Mouse (Mus musculus): ENCODE measurements around the gene 1110059E24Rik. TPM values are rescaled to one million over a fixed set of nuclear protein-coding genes. Genes with fewer than 3 reads are reported as not detected.

The 1110059E24Rik gene
- polyA plus RNA-seq, 1 experiment from 2014 or later = 79.6 TPM

- Histone ChIP-seq H3K9ac (ENCODE audit: low read length) (no peak overlapping the region), H3K27ac (ENCODE audit: low read depth, low read length) (no peak overlapping the region), H3K4me1 (ENCODE audit: control insufficient read depth, insufficient read depth, low read length) (no peaks in the 10 kb centered on the region), H3K36me3 (ENCODE audit: control insufficient read depth, insufficient read depth, low read length) (no peaks in the 10 kb centered on the region), H3K27me3 (ENCODE audit: control insufficient read depth, insufficient read depth, low read length) (no peaks in the 10 kb centered on the region), H3K4me3 (ENCODE audit: low read depth, low read length) (no peak overlapping the region), H3K9me3 (ENCODE audit: control insufficient read depth, low read length) (no peaks in the 10 kb centered on the region), H3K4me2 (no peak overlapping the region)
- DNase-seq (ENCODE audit: low spot score, missing footprints) (peak; percentile 96), ATAC-seq (ENCODE audit: low FRiP score) (peak; percentile 72)
- WGBS = 48% methylated on average over 16 of the region's 16 CpGs
Measured at GRCm38 (mm10) chr19:21571223-21571980, 81.4 kb downstream of the 1110059E24Rik start.

GRCm38 (mm10) chr19:21570778-21571177 lies 82.0 kb downstream of the 1110059E24Rik start:
- 42% methylated on average over 8 of the region's 8 CpGs for WGBS
- H3K9ac ChIP-seq (ENCODE audit: low read length) = no peak overlapping the region
- H3K27me3 ChIP-seq (ENCODE audit: control insufficient read depth, insufficient read depth, low read length) = no peaks in the 10 kb centered on the region
- no peak overlapping the region for H3K4me3 ChIP-seq (ENCODE audit: low read depth, low read length)
- DNase-seq (ENCODE audit: low spot score, missing footprints) (no peak), ATAC-seq (ENCODE audit: low FRiP score) (peak; percentile 59)
- no peak overlapping the region for H3K4me2 ChIP-seq
- H3K4me1 ChIP-seq (ENCODE audit: control insufficient read depth, insufficient read depth, low read length) = no peaks in the 10 kb centered on the region
- H3K36me3 ChIP-seq (ENCODE audit: control insufficient read depth, insufficient read depth, low read length) = no peaks in the 10 kb centered on the region
- no peaks in the 10 kb centered on the region for H3K9me3 ChIP-seq (ENCODE audit: control insufficient read depth, low read length)
- H3K27ac ChIP-seq (ENCODE audit: low read depth, low read length) = no peak overlapping the region

- ATAC-seq (ENCODE audit: low FRiP score) = no peak
- Histone ChIP-seq H3K4me1 (ENCODE audit: control insufficient read depth, insufficient read depth, low read length) (no peaks in the 10 kb centered on the region), H3K4me3 (ENCODE audit: low read depth, low read length) (no peak overlapping the region), H3K27me3 (ENCODE audit: control insufficient read depth, insufficient read depth, low read length) (no peaks in the 10 kb centered on the region), H3K4me2 (no peak overlapping the region), H3K27ac (ENCODE audit: low read depth, low read length) (no peak overlapping the region), H3K36me3 (ENCODE audit: control insufficient read depth, insufficient read depth, low read length) (no peaks in the 10 kb centered on the region), H3K9ac (ENCODE audit: low read length) (no peak overlapping the region), H3K9me3 (ENCODE audit: control insufficient read depth, low read length) (no peaks in the 10 kb centered on the region)
- WGBS = 86% methylated on average over 3 of the region's 3 CpGs
- no peak for DNase-seq (ENCODE audit: low spot score, missing footprints)
Measured at GRCm38 (mm10) chr19:21568528-21569185, 84.1 kb downstream of the 1110059E24Rik start.

- H3K9ac ChIP-seq (ENCODE audit: low read length) = no peak overlapping the region
- H3K36me3 ChIP-seq (ENCODE audit: control insufficient read depth, insufficient read depth, low read length) = no peaks in the 10 kb centered on the region
- no peak for DNase-seq (ENCODE audit: low spot score, missing footprints)
- no peak overlapping the region for H3K4me3 ChIP-seq (ENCODE audit: low read depth, low read length)
- H3K9me3 ChIP-seq (ENCODE audit: control insufficient read depth, low read length) = no peaks in the 10 kb centered on the region
- ATAC-seq (ENCODE audit: low FRiP score) = no peak
- WGBS = 89% methylated on average over 3 of the region's 3 CpGs
- no peaks in the 10 kb centered on the region for H3K27me3 ChIP-seq (ENCODE audit: control insufficient read depth, insufficient read depth, low read length)
- no peak overlapping the region for H3K4me2 ChIP-seq
- H3K27ac ChIP-seq (ENCODE audit: low read depth, low read length) = no peak overlapping the region
- H3K4me1 ChIP-seq (ENCODE audit: control insufficient read depth, insufficient read depth, low read length) = no peaks in the 10 kb centered on the region
Measured at GRCm38 (mm10) chr19:21567933-21568332, 84.8 kb downstream of the 1110059E24Rik start.

- Histone ChIP-seq H3K4me3 (ENCODE audit: low read depth, low read length) (no peak overlapping the region), H3K4me2 (no peak overlapping the region), H3K4me1 (ENCODE audit: control insufficient read depth, insufficient read depth, low read length) (no peaks in the 10 kb centered on the region), H3K36me3 (ENCODE audit: control insufficient read depth, insufficient read depth, low read length) (no peaks in the 10 kb centered on the region), H3K27ac (ENCODE audit: low read depth, low read length) (no peak overlapping the region), H3K9ac (ENCODE audit: low read length) (no peak overlapping the region), H3K27me3 (ENCODE audit: control insufficient read depth, insufficient read depth, low read length) (no peaks in the 10 kb centered on the region), H3K9me3 (ENCODE audit: control insufficient read depth, low read length) (no peaks in the 10 kb centered on the region)
- WGBS = 91% methylated on average over 5 of the region's 5 CpGs
- ATAC-seq (ENCODE audit: low FRiP score) (no peak), DNase-seq (ENCODE audit: low spot score, missing footprints) (no peak)
Measured at GRCm38 (mm10) chr19:21566484-21566883, 86.3 kb downstream of the 1110059E24Rik start.

GRCm38 (mm10) chr19:21564461-21564797 lies 88.3 kb downstream of the 1110059E24Rik start:
- H3K9ac ChIP-seq (ENCODE audit: low read length) = no peak overlapping the region
- H3K4me1 ChIP-seq (ENCODE audit: control insufficient read depth, insufficient read depth, low read length) = peaks cover 2% of the 10 kb centered on the region; the same call in 1 of the 2 replicates
- no peak overlapping the region for H3K4me3 ChIP-seq (ENCODE audit: low read depth, low read length)
- H3K36me3 ChIP-seq (ENCODE audit: control insufficient read depth, insufficient read depth, low read length) = no peaks in the 10 kb centered on the region
- DNase-seq (ENCODE audit: low spot score, missing footprints) (no peak), ATAC-seq (ENCODE audit: low FRiP score) (peak; percentile 53; the same call in 1 of the 2 replicates)
- H3K4me2 ChIP-seq = no peak overlapping the region
- H3K27me3 ChIP-seq (ENCODE audit: control insufficient read depth, insufficient read depth, low read length) = no peaks in the 10 kb centered on the region
- WGBS = 3% methylated on average over 1 of the region's 1 CpGs
- no peaks in the 10 kb centered on the region for H3K9me3 ChIP-seq (ENCODE audit: control insufficient read depth, low read length)
- no peak overlapping the region for H3K27ac ChIP-seq (ENCODE audit: low read depth, low read length)

GRCm38 (mm10) chr19:21563789-21564460 lies 88.9 kb downstream of the 1110059E24Rik start:
- Histone ChIP-seq H3K27me3 (ENCODE audit: control insufficient read depth, insufficient read depth, low read length) (no peaks in the 10 kb centered on the region), H3K4me1 (ENCODE audit: control insufficient read depth, insufficient read depth, low read length) (peaks cover 5% of the 10 kb centered on the region; the same call in 1 of the 2 replicates), H3K4me3 (ENCODE audit: low read depth, low read length) (no peak overlapping the region), H3K36me3 (ENCODE audit: control insufficient read depth, insufficient read depth, low read length) (no peaks in the 10 kb centered on the region), H3K4me2 (0 out of 2 replicates have a peak overlapping the region, but pooled peaks have one; percentile 14), H3K9ac (ENCODE audit: low read length) (peak overlapping the region; percentile 18), H3K9me3 (ENCODE audit: control insufficient read depth, low read length) (no peaks in the 10 kb centered on the region), H3K27ac (ENCODE audit: low read depth, low read length) (no peak overlapping the region)
- 25% methylated on average over 11 of the region's 11 CpGs for WGBS
- ATAC-seq (ENCODE audit: low FRiP score) = peak; percentile 88
- DNase-seq (ENCODE audit: low spot score, missing footprints) = peak; percentile 97

GRCm38 (mm10) chr19:21562996-21563395 lies 89.8 kb downstream of the 1110059E24Rik start:
- 70% methylated on average over 3 of the region's 3 CpGs for WGBS
- Histone ChIP-seq H3K4me1 (ENCODE audit: control insufficient read depth, insufficient read depth, low read length) (peaks cover 5% of the 10 kb centered on the region; the same call in 1 of the 2 replicates), H3K4me2 (no peak overlapping the region), H3K27me3 (ENCODE audit: control insufficient read depth, insufficient read depth, low read length) (no peaks in the 10 kb centered on the region), H3K9ac (ENCODE audit: low read length) (no peak overlapping the region), H3K27ac (ENCODE audit: low read depth, low read length) (no peak overlapping the region), H3K9me3 (ENCODE audit: control insufficient read depth, low read length) (no peaks in the 10 kb centered on the region), H3K36me3 (ENCODE audit: control insufficient read depth, insufficient read depth, low read length) (no peaks in the 10 kb centered on the region), H3K4me3 (ENCODE audit: low read depth, low read length) (no peak overlapping the region)
- DNase-seq (ENCODE audit: low spot score, missing footprints) (peak; percentile 79), ATAC-seq (ENCODE audit: low FRiP score) (no peak)

GRCm38 (mm10) chr19:21552801-21553200 lies 100.0 kb downstream of the 1110059E24Rik start:
- DNase-seq (ENCODE audit: low spot score, missing footprints) = no peak
- ATAC-seq (ENCODE audit: low FRiP score) = no peak
- Histone ChIP-seq H3K9ac (ENCODE audit: low read length) (no peak overlapping the region), H3K4me3 (ENCODE audit: low read depth, low read length) (no peak overlapping the region), H3K27me3 (ENCODE audit: control insufficient read depth, insufficient read depth, low read length) (no peaks in the 10 kb centered on the region), H3K9me3 (ENCODE audit: control insufficient read depth, low read length) (no peaks in the 10 kb centered on the region), H3K36me3 (ENCODE audit: control insufficient read depth, insufficient read depth, low read length) (no peaks in the 10 kb centered on the region), H3K27ac (ENCODE audit: low read depth, low read length) (no peak overlapping the region), H3K4me2 (no peak overlapping the region), H3K4me1 (ENCODE audit: control insufficient read depth, insufficient read depth, low read length) (no peaks in the 10 kb centered on the region)
- 81% methylated on average over 9 of the region's 9 CpGs for WGBS

All from midbrain, embryonic 11.5 days (tissue).